Mouse (Mus musculus): Measurements from ENCODE around the gene Plcd3. TPM values are rescaled to one million over a fixed set of nuclear protein-coding genes. Genes with fewer than 3 reads are reported as not detected.

Plcd3 gene
- polyA plus RNA-seq, 1 experiment from 2014 or later, result 3.1 TPM

DNA sequence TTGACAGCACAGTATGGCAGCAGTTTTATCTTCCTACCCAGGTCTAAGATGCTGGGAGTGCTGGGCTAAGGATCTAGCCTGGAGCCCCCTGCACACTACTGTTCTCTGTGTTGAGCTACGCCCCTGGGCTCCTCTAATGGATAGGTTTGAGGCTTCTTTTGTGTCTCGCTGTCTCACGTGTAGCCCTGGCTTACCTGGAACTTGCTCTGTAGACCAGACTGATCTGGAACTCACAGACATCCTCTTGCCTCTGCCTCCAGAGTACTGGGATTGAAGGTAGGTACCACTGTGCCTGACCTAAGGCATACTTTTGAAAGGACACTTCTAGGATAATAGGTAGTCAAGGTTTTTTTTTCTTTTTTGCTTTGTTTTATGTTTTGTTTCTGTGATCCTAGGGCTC is 57.5 kb downstream of the Plcd3 start:
- H3K9ac ChIP-seq (ENCODE audit: low read length), result no peak overlapping the region
- H3K4me1 ChIP-seq (replicated peaks; ENCODE audit: control insufficient read depth, insufficient read depth, low read length), result no peaks in the 10 kb centered on the region
- WGBS, result 97% methylated on average over 3 of the region's 3 CpGs
- H3K4me3 ChIP-seq (ENCODE audit: low read length), result no peak overlapping the region
- H3K36me3 ChIP-seq (ENCODE audit: control insufficient read depth, insufficient read depth, low read length), result peaks cover 27% of the 10 kb centered on the region
- no peak overlapping the region for H3K27ac ChIP-seq (ENCODE audit: low read length)
- no peaks in the 10 kb centered on the region for H3K27me3 ChIP-seq (ENCODE audit: control insufficient read depth, insufficient read depth, low read depth, low read length)
- no peak for ATAC-seq (ENCODE audit: low read depth)
- no peak overlapping the region for H3K4me2 ChIP-seq (ENCODE audit: low read depth, low read length)
- H3K9me3 ChIP-seq (ENCODE audit: control insufficient read depth, low read length), result no peaks in the 10 kb centered on the region

DNA sequence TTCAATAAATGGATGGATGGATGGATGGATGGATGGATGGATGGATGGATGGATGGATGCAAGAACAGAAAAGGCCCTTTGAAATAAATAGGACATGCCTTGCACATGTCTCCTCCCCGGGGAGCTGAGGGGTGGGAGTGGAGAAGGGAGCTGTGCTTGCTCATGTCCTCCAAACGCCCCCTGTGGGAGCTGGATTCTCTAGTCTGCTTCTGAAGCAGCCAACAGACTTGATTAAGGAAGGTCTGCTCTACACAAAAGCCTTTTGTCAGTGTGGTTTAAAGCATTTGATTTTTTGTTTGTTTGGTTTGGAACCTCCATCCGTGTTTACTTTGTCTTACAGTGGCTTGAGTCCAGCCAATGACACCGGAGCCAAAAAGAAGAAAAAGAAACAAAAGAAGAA is 58.6 kb downstream of the Plcd3 start:
- no peak for ATAC-seq (ENCODE audit: low read depth)
- H3K4me2 ChIP-seq (ENCODE audit: low read depth, low read length), result no peak overlapping the region
- H3K27ac ChIP-seq (ENCODE audit: low read length), result no peak overlapping the region
- H3K9ac ChIP-seq (ENCODE audit: low read length), result no peak overlapping the region
- H3K9me3 ChIP-seq (ENCODE audit: control insufficient read depth, low read length), result no peaks in the 10 kb centered on the region
- peaks cover 27% of the 10 kb centered on the region for H3K36me3 ChIP-seq (ENCODE audit: control insufficient read depth, insufficient read depth, low read length)
- WGBS, result 65% methylated on average over 4 of the region's 4 CpGs
- no peaks in the 10 kb centered on the region for H3K27me3 ChIP-seq (ENCODE audit: control insufficient read depth, insufficient read depth, low read depth, low read length)
- no peaks in the 10 kb centered on the region for H3K4me1 ChIP-seq (replicated peaks; ENCODE audit: control insufficient read depth, insufficient read depth, low read length)
- H3K4me3 ChIP-seq (ENCODE audit: low read length), result no peak overlapping the region

DNA sequence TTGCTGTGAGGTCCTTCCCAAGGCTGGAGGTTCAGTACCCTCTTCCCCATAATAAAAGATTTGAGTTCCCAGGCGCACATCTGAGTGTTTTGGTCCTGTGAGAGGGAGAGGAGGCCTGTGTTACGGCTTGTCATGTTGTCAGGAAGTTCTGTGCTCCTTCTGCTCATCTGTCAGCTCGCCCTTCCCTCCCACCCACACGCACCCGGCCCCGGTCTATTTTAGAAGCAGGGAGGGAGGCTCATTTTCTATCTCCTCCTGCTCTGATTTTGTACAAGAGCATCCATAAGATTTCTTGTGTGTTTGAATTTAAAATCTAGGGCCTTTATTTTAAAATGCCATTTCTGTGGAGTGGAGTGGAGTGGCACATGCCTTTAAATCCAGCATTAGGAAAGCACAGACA is 63.4 kb downstream of the Plcd3 start:
- Histone ChIP-seq H3K27me3 (ENCODE audit: control insufficient read depth, insufficient read depth, low read depth, low read length) (no peaks in the 10 kb centered on the region), H3K9ac (ENCODE audit: low read length) (no peak overlapping the region), H3K9me3 (ENCODE audit: control insufficient read depth, low read length) (no peaks in the 10 kb centered on the region), H3K4me3 (ENCODE audit: low read length) (no peak overlapping the region), H3K36me3 (ENCODE audit: control insufficient read depth, insufficient read depth, low read length) (0 out of 2 replicates have a peak, but pooled peaks cover 2% of the 10 kb centered on the region), H3K27ac (ENCODE audit: low read length) (no peak overlapping the region), H3K4me1 (replicated peaks; ENCODE audit: control insufficient read depth, insufficient read depth, low read length) (no peaks in the 10 kb centered on the region), H3K4me2 (ENCODE audit: low read depth, low read length) (no peak overlapping the region)
- WGBS, result 74% methylated on average over 6 of the region's 6 CpGs
- no peak for ATAC-seq (ENCODE audit: low read depth)

DNA sequence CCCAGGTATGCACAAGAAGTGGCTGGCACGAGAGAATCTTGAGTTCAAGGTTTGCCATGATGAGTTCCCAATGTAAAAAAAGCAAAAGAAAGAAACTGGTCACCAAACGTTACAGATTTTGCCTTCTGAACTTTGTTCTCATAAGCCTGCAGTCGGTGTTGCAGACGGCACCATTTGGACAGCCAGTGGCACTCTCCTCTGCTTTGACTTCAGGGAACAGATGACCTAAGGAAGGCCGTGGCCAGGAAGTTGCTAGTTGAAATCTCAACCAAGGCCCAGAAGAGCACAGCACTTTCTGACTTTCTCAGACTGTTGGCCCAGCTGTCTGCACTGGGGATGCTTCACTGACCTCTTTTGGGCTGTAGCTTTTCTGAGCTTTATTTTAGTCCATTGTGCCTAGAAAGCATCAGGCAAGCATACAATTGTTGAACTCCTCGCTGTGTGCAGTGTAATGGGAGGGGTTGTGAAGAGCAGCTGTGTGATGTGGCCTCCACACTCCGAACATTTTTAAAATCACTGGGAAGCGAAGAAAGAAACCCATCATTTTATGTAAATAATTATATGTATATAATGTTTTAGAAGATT is 64.5 kb downstream of the Plcd3 start:
- no peaks in the 10 kb centered on the region for H3K27me3 ChIP-seq (ENCODE audit: control insufficient read depth, insufficient read depth, low read depth, low read length)
- 0 out of 2 replicates have a peak, but pooled peaks cover 2% of the 10 kb centered on the region for H3K36me3 ChIP-seq (ENCODE audit: control insufficient read depth, insufficient read depth, low read length)
- H3K9ac ChIP-seq (ENCODE audit: low read length), result no peak overlapping the region
- no peak for ATAC-seq (ENCODE audit: low read depth)
- H3K4me2 ChIP-seq (ENCODE audit: low read depth, low read length), result no peak overlapping the region
- H3K27ac ChIP-seq (ENCODE audit: low read length), result no peak overlapping the region
- no peak overlapping the region for H3K4me3 ChIP-seq (ENCODE audit: low read length)
- H3K9me3 ChIP-seq (ENCODE audit: control insufficient read depth, low read length), result no peaks in the 10 kb centered on the region
- H3K4me1 ChIP-seq (replicated peaks; ENCODE audit: control insufficient read depth, insufficient read depth, low read length), result no peaks in the 10 kb centered on the region
- WGBS, result 85% methylated on average over 8 of the region's 8 CpGs

DNA sequence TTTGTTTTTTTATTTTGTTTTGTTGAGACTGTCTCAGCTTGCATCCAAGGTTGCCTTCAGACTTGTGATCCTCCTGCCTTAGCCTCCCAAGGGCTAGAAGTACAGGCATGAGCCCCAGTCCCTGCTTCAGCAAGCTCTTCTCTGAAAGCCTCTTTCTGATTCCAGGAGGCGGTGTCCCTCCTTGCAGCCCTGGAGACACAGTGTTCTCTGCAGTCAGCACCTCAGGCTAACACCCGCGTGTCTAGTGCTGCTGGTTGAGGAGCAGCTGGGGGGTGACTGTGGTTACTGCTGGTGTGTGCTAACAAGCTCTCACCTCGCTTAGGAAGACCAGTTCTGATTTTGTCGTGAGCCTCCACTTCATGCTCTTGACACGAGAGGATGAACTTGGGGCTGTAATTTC is 66.5 kb downstream of the Plcd3 start:
- 0 out of 2 replicates have a peak, but pooled peaks cover 2% of the 10 kb centered on the region for H3K36me3 ChIP-seq (ENCODE audit: control insufficient read depth, insufficient read depth, low read length)
- H3K27ac ChIP-seq (ENCODE audit: low read length), result no peak overlapping the region
- H3K4me2 ChIP-seq (ENCODE audit: low read depth, low read length), result no peak overlapping the region
- WGBS, result 76% methylated on average over 6 of the region's 6 CpGs
- H3K9me3 ChIP-seq (ENCODE audit: control insufficient read depth, low read length), result no peaks in the 10 kb centered on the region
- no peak overlapping the region for H3K4me3 ChIP-seq (ENCODE audit: low read length)
- ATAC-seq (ENCODE audit: low read depth), result no peak
- no peaks in the 10 kb centered on the region for H3K4me1 ChIP-seq (replicated peaks; ENCODE audit: control insufficient read depth, insufficient read depth, low read length)
- no peak overlapping the region for H3K9ac ChIP-seq (ENCODE audit: low read length)
- H3K27me3 ChIP-seq (ENCODE audit: control insufficient read depth, insufficient read depth, low read depth, low read length), result no peaks in the 10 kb centered on the region

DNA sequence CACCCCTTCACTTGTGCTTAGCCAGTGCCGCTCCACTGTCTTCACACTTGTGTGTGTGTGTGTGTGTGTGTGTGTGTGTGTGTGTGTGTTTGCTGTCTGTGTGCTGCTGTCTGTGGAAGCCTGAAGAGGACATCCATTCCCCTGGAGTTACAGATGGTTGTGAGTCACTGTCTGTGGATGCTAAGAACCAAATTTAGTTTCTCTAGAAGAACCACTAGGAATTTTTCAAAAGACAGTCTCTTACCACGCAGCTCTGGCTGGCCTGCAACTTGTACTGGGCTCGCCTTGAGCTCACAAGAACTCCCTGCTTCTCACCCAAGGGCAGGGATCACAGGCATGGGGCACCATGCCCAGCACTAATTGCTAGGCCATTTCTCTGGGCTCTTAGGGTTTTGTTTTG is 68.4 kb downstream of the Plcd3 start:
- Histone ChIP-seq H3K9me3 (ENCODE audit: control insufficient read depth, low read length) (no peaks in the 10 kb centered on the region), H3K36me3 (ENCODE audit: control insufficient read depth, insufficient read depth, low read length) (0 out of 2 replicates have a peak, but pooled peaks cover 2% of the 10 kb centered on the region), H3K4me2 (ENCODE audit: low read depth, low read length) (no peak overlapping the region), H3K4me3 (ENCODE audit: low read length) (no peak overlapping the region), H3K4me1 (replicated peaks; ENCODE audit: control insufficient read depth, insufficient read depth, low read length) (peaks cover 4% of the 10 kb centered on the region), H3K27ac (ENCODE audit: low read length) (no peak overlapping the region), H3K9ac (ENCODE audit: low read length) (no peak overlapping the region), H3K27me3 (ENCODE audit: control insufficient read depth, insufficient read depth, low read depth, low read length) (no peaks in the 10 kb centered on the region)
- WGBS, result 83% methylated on average over 3 of the region's 3 CpGs
- ATAC-seq (ENCODE audit: low read depth), result no peak

DNA sequence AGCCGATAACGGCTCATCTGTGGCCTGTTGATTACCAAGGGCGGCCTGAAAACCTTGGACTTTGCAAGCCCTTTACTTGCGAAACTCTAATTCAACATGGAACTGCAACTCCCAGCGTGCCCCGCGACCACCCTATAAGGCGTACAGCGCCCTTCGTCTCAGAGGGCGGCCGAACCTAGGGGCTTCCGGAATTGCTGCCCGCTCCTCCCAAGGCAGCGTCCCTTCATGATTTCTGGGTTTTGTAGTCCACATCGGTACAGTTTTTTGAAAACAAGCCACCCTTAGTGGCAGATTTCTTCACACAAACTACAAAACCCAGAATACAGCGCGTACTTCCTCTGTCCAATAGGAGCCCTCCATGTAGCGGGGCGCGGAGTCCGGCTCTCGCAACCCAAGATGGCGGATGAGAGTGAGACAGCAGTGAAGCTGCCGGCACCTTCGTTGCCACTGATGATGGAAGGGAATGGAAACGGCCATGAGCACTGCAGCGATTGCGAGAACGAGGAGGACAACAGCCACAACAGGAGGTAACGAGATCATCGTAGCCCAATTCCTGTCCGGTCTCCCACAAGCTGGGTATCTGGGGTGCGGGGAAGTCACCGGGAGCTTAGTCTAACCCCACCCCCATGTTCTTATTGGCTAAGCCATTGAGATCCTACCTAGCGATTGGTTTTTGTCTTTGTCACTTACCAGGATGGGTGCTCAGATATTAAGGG is 73.1 kb downstream of the Plcd3 start, which contains the start of the genes Nmt1 and Dcakd:
Gene Nmt1, plus strand, starts transcription at position 15 of the 716 bp plus-strand sequence.
Gene Dcakd, minus strand, starts transcription at position 158 of the 716 bp plus-strand sequence.
- H3K9me3 ChIP-seq (ENCODE audit: control insufficient read depth, low read length), result no peaks in the 10 kb centered on the region
- H3K4me2 ChIP-seq (ENCODE audit: low read depth, low read length), result peak within 1 kb of the TSS; percentile 72
- WGBS, result under 1% methylated on average over 36 of the region's 36 CpGs
- H3K9ac ChIP-seq (ENCODE audit: low read length), result peak within 1 kb of the TSS; percentile 87
- peak; percentile 99 for ATAC-seq (ENCODE audit: low read depth)
- no peaks in the 10 kb centered on the region for H3K27me3 ChIP-seq (ENCODE audit: control insufficient read depth, insufficient read depth, low read depth, low read length)
- H3K4me1 ChIP-seq (replicated peaks; ENCODE audit: control insufficient read depth, insufficient read depth, low read length), result peaks cover 11% of the 10 kb centered on the region
- H3K36me3 ChIP-seq (ENCODE audit: control insufficient read depth, insufficient read depth, low read length), result no peaks in the 10 kb centered on the region; the same call in 1 of the 2 replicates
- peak within 1 kb of the TSS; percentile 85 for H3K4me3 ChIP-seq (ENCODE audit: low read length)
- peak within 1 kb of the TSS; percentile 75 for H3K27ac ChIP-seq (ENCODE audit: low read length)

DNA sequence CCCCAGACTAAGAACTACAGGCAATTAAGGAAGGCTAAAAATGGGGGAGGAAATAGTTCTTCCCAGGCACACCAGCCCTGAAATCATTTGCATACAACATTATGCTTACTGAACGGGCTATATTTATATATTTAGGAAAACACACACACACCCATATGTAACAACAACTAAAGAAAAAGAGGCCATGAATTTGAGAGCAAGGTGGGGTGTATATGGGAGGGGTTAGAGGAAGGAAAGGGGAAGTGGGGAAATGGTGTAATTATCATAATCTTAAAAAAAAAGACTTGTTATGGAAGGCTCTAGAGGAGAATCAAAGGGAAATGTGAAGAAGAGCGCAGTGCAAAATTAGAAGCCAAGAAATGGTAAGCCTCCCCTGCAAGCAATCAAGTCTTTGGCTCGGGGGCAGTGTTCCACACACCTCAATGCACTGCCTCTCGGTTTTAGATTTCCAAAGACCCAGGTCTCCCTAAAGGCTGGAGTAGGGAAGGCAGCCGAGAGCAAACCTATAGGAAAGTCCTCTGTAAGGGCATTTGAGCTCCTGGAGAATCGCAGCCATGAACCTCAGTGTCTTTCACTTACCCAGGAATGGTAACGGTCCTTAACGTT is 73.8 kb downstream of the Plcd3 start:
- no peaks in the 10 kb centered on the region for H3K9me3 ChIP-seq (ENCODE audit: control insufficient read depth, low read length)
- H3K36me3 ChIP-seq (ENCODE audit: control insufficient read depth, insufficient read depth, low read length), result no peaks in the 10 kb centered on the region; the same call in 1 of the 2 replicates
- peak overlapping the region; percentile 87 for H3K9ac ChIP-seq (ENCODE audit: low read length)
- peaks cover 11% of the 10 kb centered on the region for H3K4me1 ChIP-seq (replicated peaks; ENCODE audit: control insufficient read depth, insufficient read depth, low read length)
- whole genome bisulfite sequencing, result 11% methylated on average over 8 of the region's 8 CpGs
- H3K27ac ChIP-seq (ENCODE audit: low read length), result peak overlapping the region; percentile 75
- no peaks in the 10 kb centered on the region for H3K27me3 ChIP-seq (ENCODE audit: control insufficient read depth, insufficient read depth, low read depth, low read length)
- ATAC-seq (ENCODE audit: low read depth), result peak; percentile 24
- H3K4me3 ChIP-seq (ENCODE audit: low read length), result peak overlapping the region; percentile 85
- peak overlapping the region; percentile 66 for H3K4me2 ChIP-seq (ENCODE audit: low read depth, low read length)

DNA sequence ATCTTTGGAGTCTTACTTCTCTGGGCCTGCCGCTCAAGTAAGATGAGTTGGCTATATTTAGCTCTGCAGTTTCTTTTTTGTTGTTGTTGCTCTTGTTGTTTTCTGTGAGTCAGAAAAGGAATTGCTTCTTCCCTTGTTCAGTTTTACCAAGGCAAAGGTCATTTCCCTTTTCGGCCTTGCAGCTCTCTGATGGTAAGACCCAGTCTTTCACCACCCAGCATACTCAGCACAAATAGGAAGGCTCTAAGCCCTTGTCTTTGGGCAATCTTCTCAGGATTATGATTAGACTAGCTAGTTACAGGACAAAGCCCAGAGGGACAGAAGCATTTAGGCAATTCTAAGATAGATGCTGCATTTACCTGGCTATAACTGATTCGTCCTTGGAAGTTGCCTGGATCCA is 74.6 kb downstream of the Plcd3 start:
- Histone ChIP-seq H3K4me2 (ENCODE audit: low read depth, low read length) (peak overlapping the region; percentile 66; the same call in 1 of the 2 replicates), H3K4me1 (replicated peaks; ENCODE audit: control insufficient read depth, insufficient read depth, low read length) (peaks cover 11% of the 10 kb centered on the region), H3K9ac (ENCODE audit: low read length) (no peak overlapping the region), H3K27ac (ENCODE audit: low read length) (no peak overlapping the region), H3K4me3 (ENCODE audit: low read length) (no peak overlapping the region), H3K27me3 (ENCODE audit: control insufficient read depth, insufficient read depth, low read depth, low read length) (no peaks in the 10 kb centered on the region), H3K36me3 (ENCODE audit: control insufficient read depth, insufficient read depth, low read length) (no peaks in the 10 kb centered on the region; the same call in 1 of the 2 replicates), H3K9me3 (ENCODE audit: control insufficient read depth, low read length) (no peaks in the 10 kb centered on the region)
- no peak for ATAC-seq (ENCODE audit: low read depth)
- WGBS, result 85% methylated on average over 3 of the region's 3 CpGs

All from lung, embryonic 16.5 days (tissue).